Mouse (Mus musculus): Measurements from ENCODE around the gene Dao. TPM values are rescaled to one million over a fixed set of nuclear protein-coding genes. Genes with fewer than 3 reads are reported as not detected.

The Dao gene
- total RNA-seq, 2 experiments from 2014 or later: not detected

DNA sequence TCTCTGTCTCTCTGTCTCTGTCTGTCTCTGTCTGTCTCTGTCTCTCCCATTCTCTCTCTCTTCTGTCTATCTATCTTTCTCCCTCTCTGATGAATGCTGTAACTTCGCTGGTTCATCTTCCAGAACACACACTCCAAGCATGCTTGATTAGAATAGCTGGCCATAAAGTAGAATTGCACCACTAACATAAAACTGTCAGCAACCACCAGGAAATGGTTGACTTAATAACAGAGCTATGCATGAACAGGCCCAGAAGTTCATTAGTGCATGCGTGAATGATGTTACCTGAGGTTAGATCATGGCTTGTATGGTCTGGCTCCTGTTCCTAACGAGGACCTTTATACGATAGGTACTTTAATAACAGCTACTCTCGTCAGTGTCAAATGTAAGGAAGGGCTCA is 1.6 kb downstream of the Dao start:
- DNase-seq (ENCODE audit: extremely low spot score in 1 of 2, low spot score in 2 of 2): no peak
- intact Hi-C loops (cut with DNase I): no loop called here
- Histone ChIP-seq H3K4me3 (no peak overlapping the region), H3K27ac (no peak overlapping the region)
- no peak for TF ChIP-seq CTCF (IDR thresholded peaks at IDR 0.05)

DNA sequence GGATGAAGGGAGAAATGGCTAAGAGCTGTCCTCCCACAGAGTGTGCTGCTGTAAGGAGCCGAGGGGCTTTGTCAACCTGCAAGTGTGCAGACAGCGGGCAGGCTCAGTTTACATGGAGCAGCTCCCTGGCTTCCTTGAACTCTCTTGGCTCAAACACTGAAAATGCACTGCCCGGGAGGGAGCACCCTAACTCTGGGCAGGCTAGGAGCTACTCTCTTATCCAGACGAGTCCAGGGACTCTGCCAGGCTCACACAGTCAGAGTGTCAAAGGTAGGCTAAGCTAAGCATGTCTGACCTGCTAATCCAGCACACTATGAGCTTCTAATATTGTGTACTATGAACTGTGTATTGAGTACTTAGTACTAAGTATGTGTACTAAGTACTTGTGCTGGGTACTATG is 3.5 kb downstream of the Dao start:
- intact Hi-C loops (cut with DNase I): no loop called here
- no peak overlapping the region for H3K4me3 ChIP-seq
- no peak for DNase-seq (ENCODE audit: extremely low spot score in 1 of 2, low spot score in 2 of 2)
- no peak for TF ChIP-seq CTCF (IDR thresholded peaks at IDR 0.05)
- no peak overlapping the region for H3K27ac ChIP-seq

DNA sequence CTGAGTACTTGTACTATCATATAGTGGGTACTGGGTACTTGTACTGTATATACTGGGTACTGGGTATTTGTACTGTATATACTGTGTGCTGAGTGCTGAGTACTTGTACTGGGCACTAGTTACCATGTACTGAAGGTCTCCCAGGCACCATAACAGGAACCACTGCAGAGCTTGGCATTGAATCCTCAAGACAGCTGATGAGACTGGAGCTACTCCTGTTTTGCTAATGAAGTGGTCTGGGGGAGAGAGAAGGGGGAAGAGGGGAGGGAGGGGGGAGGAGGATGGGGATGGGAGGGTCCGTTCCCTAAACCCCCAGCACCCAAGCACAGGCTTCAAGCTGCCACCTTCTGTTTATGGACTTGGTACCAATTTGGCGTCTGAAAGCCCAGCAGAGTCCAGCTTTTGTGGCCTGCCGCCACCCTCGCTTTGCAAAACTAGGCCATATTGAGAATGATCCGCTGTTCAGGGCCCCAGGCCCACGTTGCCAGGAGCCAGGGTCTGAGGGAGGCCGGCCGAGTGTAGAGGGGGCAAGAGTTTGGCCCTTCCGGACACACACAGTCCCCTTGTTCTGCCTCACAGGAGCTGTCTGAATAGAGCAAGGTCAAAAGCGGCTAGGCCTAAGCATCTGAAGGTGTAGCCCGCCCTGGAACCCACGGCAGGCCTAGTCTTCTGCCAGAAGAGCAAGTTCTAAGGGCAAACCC is 4.4 kb downstream of the Dao start:
- no peak overlapping the region for H3K4me3 ChIP-seq
- no peak overlapping the region for H3K27ac ChIP-seq
- TF ChIP-seq CTCF (IDR thresholded peaks at IDR 0.05): no peak
- intact Hi-C loops (cut with DNase I): no loop called here
- no peak for DNase-seq (ENCODE audit: extremely low spot score in 1 of 2, low spot score in 2 of 2)

DNA sequence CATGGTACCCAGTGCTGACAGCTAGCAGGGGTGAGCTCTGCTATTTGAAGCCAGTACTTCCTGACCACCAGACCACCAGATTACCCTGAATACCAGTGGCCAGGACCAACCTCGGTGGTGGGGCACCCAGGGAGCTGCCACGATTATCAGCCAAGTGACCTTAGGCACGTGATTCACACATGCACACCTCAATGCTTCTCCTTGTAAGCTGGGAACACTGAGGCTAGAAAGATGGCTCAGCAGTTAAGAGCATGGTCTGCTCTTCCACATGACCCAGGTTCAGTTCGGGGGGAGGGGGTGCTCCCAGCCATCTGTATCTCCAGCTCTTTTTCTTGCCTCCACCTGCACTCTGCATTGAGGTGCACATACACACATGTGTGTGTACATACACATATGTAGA is 5.5 kb downstream of the Dao start:
- Histone ChIP-seq H3K4me3 (no peak overlapping the region), H3K27ac (no peak overlapping the region)
- intact Hi-C loops (cut with DNase I): no loop called here
- TF ChIP-seq CTCF (IDR thresholded peaks at IDR 0.05): no peak
- no peak for DNase-seq (ENCODE audit: extremely low spot score in 1 of 2, low spot score in 2 of 2)

DNA sequence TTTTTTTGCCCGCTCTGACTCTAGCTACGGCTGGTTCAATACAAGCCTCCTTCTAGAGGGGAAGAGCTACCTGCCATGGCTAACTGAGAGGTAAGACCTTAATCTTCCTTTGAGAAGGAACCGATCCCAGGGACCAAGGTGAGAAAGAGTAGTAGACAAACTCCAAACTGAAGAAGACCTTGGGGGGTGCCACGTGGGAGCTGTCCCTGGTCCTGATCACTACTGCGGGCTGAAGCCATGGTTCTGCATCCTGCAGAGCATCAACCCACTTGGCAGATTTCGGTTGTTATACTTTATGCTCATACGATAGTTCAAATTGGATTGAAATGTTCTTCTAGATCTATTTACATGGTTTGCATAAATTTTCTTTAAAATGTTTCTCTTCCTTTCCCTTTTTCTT is 11.6 kb downstream of the Dao start:
- H3K4me3 ChIP-seq: no peak overlapping the region
- no peak overlapping the region for H3K27ac ChIP-seq
- intact Hi-C loops (cut with DNase I): no loop called here
- DNase-seq (ENCODE audit: extremely low spot score in 1 of 2, low spot score in 2 of 2): no peak
- TF ChIP-seq CTCF (IDR thresholded peaks at IDR 0.05): no peak

- Histone ChIP-seq H3K4me3 (no peak overlapping the region), H3K27ac (no peak overlapping the region)
- intact Hi-C loops (cut with DNase I): no loop called here
- no peak for TF ChIP-seq CTCF (IDR thresholded peaks at IDR 0.05)
- DNase-seq (ENCODE audit: extremely low spot score in 1 of 2, low spot score in 2 of 2): no peak
Observed at GRCm38 (mm10) chr5:114024390-114024789, 20.9 kb downstream of the Dao start.

DNA sequence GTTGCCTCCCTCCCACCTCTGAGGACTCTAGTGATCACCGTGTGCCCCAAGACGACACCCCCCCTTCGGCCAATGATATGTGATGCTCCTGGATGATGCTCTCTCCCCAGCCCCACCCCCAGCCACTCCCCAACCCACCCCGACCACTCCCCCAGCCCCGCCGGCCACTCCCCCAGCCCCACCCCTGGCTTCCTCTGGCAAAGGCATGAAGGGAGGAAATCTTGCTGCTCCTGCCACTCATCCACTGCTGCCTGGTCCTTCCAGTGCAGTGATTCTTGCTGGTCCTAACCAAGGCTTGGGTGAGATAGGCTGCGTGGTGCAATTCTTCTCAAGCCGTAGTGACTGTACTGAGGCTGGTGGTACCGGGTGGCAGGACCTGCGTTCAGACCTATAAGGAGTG is 21.4 kb downstream of the Dao start:
- DNase-seq (ENCODE audit: extremely low spot score in 1 of 2, low spot score in 2 of 2): no peak
- TF ChIP-seq CTCF (IDR thresholded peaks at IDR 0.05): no peak
- intact Hi-C loops (cut with DNase I): no loop called here
- Histone ChIP-seq H3K4me3 (no peak overlapping the region), H3K27ac (no peak overlapping the region)

DNA sequence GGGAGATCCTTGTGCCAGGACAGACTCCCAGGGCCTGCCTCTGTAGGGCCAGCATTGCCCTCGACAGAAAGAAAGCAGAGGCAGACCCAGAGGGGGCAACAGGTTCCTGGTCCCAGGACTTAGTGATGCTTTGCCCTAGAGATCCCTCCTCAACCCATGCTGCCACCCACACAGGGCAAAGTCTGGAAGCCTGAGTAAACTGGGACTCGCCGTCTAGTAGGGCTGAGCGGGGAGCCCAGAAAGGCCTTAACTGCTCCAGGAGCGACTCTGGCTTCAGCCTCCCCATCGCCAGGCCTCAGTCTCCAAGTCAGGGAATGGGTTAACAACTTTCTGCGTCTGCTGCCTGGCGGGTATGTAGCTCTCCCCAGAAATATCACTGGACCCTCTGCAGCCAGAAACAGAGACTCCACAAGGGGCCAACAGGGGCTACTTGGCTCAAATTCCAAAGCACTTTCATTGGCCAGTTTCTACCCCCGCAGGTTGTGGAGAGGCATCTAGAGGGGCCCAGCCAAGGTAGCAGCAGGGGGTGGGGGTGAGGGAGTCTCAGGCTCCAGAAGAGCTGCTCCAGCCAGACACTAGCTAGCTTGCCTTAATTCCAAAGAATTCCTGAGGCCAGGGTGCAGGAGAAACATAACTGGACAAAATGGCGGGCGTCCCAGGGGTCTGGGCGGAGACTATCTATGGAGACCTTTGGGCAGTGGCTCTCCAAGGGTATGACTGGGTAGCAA is 23.9 kb downstream of the Dao start:
- no peak for TF ChIP-seq CTCF (IDR thresholded peaks at IDR 0.05)
- Histone ChIP-seq H3K4me3 (no peak overlapping the region), H3K27ac (no peak overlapping the region)
- intact Hi-C loops (cut with DNase I): no loop called here
- no peak for DNase-seq (ENCODE audit: extremely low spot score in 1 of 2, low spot score in 2 of 2)

DNA sequence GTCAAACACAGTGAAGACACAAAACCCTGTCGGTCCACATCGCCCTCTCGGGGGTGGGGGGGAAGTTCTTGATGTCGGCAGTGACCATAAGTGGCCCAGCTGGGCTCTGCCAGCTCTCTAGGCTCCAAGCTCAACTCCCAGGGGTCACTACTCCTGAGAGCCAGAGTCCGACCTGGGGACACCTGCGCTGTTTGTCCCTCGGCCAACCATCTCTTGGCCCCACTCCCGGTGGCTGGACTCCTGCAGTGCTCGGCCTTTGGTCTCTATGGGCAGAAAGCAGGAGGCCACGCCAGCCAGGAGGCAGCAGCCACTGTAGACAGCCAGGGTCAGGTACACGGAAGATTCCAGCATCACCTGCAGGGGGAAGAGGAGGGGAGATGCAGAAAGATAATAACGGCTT is 24.6 kb downstream of the Dao start:
- no peak overlapping the region for H3K4me3 ChIP-seq
- no peak for TF ChIP-seq CTCF (IDR thresholded peaks at IDR 0.05)
- no peak for DNase-seq (ENCODE audit: extremely low spot score in 1 of 2, low spot score in 2 of 2)
- intact Hi-C loops (cut with DNase I): no loop called here
- no peak overlapping the region for H3K27ac ChIP-seq

DNA sequence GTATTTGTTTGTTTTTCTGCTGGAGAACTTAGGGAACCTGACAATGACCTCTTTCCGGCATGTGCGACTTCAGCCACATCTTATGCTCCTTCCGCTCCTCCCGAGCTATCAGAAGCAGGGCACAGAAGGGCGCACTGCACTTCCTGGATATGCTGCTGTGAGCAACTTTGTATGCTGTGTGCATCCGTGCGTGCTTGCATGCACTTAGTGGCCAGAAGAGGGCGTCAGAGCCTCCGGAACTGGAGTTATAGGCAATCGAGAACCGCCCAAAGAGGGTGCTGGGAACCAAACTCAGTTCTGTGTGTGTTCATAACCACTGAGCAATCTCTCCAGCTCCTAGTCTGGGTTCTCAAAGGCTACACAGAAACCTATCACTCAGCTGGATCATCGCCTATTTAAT is 27.1 kb downstream of the Dao start:
- no peak for DNase-seq (ENCODE audit: extremely low spot score in 1 of 2, low spot score in 2 of 2)
- no peak for TF ChIP-seq CTCF (IDR thresholded peaks at IDR 0.05)
- Histone ChIP-seq H3K4me3 (no peak overlapping the region), H3K27ac (no peak overlapping the region)
- intact Hi-C loops (cut with DNase I): no loop called here

DNA sequence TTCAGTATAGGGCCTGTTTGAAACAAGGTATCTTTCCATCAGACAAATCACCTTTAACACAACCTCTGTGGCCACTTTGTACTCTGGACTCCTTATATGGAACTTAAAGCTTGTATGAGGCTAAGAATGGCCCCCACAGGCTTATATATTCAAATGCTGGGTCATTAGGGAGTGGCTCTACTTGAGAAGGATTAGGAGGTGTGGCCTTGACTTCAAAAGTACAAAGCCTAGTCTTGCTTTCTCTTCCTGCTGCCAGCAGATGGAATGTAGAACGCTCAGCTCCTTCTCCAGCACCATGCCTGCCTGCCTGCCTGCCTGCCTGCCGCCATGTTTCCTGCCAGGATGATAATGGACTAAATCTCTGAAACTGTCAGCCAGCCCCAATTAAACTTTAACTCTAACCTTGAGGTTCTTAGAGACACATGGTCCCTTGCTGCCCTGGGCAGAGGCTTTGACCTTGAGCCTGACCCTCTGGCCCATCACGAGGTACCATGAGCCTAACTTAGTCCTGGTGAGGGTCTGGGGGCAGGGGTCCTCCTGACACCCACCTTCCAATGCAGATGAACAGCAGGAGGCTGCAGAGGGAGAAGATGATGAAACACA is 28.8 kb downstream of the Dao start:
- no peak for TF ChIP-seq CTCF (IDR thresholded peaks at IDR 0.05)
- H3K4me3 ChIP-seq: no peak overlapping the region
- no peak for DNase-seq (ENCODE audit: extremely low spot score in 1 of 2, low spot score in 2 of 2)
- no peak overlapping the region for H3K27ac ChIP-seq
- intact Hi-C loops (cut with DNase I): no loop called here

- Histone ChIP-seq H3K4me3 (no peak overlapping the region), H3K27ac (no peak overlapping the region)
- DNase-seq (ENCODE audit: extremely low spot score in 1 of 2, low spot score in 2 of 2): no peak
- intact Hi-C loops (cut with DNase I): no loop called here
- TF ChIP-seq CTCF (IDR thresholded peaks at IDR 0.05): no peak
Observed at GRCm38 (mm10) chr5:114034393-114034792, 30.9 kb downstream of the Dao start.
